Mouse (Mus musculus): ENCODE measurements around the gene AI467606.
A peak's percentile ranks its signal among the peaks of the same experiment; 100 is the strongest.

The AI467606 gene

DNA sequence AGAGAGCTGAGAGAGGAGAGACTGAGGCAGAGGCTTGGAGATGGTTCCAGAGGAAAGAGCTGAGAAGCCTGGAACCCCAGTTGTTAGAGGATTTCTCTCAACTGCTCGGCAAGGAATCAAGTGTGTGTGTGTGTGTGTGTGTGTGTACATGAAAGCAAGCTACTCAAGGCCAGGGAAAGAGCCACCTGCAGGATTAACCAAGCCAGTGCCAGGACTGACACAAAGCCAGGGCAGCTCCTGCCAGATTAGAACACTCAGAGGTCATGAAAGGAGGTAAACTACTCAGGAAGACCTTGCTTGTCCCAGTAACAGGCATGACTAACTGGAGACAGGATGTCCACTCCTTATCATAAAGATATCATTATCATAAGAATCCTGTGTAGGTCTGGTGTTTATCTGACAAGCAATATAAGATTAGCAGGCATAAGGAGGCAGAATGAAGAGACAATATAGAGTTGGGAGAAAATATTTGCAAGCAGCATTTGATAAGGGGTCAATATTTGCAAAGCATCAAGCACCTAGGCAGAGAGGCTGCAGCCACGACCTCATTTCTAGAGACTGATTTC lies 10.4 kb downstream of the AI467606 start:
- H3K4me1 ChIP-seq (replicated peaks; ENCODE audit: low read depth, low read length) = peaks cover 37% of the 10 kb centered on the region
- TF ChIP-seq NANOG (IDR thresholded peaks at IDR 0.05; ENCODE audit: borderline replicate concordance, low read length) (no peak), POU5F1 (IDR thresholded peaks at IDR 0.05; ENCODE audit: borderline replicate concordance, low read length) (no peak), CTCF (conservative IDR thresholded peaks at IDR 0.05; ENCODE audit: low read length) (no peak)
- no peaks in the 10 kb centered on the region for H3K36me3 ChIP-seq (ENCODE audit: insufficient read depth, low read length)
- no peak overlapping the region for H3K4me3 ChIP-seq (replicated peaks; ENCODE audit: low read length)
- no peaks in the 10 kb centered on the region for H3K9me3 ChIP-seq (ENCODE audit: low read length)
- no peaks in the 10 kb centered on the region for H3K27me3 ChIP-seq (ENCODE audit: insufficient read depth, low read length)

- Histone ChIP-seq H3K27me3 (ENCODE audit: insufficient read depth, low read length) (no peaks in the 10 kb centered on the region), H3K4me1 (replicated peaks; ENCODE audit: low read depth, low read length) (peaks cover 36% of the 10 kb centered on the region), H3K4me3 (replicated peaks; ENCODE audit: low read length) (no peak overlapping the region), H3K9me3 (ENCODE audit: low read length) (no peaks in the 10 kb centered on the region), H3K36me3 (ENCODE audit: insufficient read depth, low read length) (no peaks in the 10 kb centered on the region)
- TF ChIP-seq POU5F1 (IDR thresholded peaks at IDR 0.05; ENCODE audit: borderline replicate concordance, low read length) (no peak), NANOG (IDR thresholded peaks at IDR 0.05; ENCODE audit: borderline replicate concordance, low read length) (no peak), CTCF (conservative IDR thresholded peaks at IDR 0.05; ENCODE audit: low read length) (no peak)
These were observed 11.0 kb downstream of the AI467606 start for GRCm38 (mm10) chr7:127102148-127102547.

DNA sequence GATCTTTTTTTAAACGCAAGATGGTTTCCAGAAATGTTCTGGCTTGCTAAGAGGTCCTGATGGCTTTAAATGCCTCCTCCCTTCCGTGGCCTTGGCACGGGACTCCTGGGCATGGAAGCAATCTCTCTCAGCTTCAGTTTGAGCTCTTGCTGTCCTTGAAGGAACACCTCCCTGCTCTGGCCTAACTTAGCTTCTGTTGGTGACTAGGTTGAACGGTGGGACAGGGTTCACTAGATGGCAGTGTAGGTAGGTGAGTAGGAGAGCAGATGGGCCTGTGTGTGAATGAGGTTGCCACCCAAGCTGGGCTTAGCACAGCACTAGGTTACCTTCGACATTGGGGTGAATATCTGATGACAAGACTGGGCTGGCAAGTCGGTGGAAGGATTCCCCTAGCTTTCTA lies 12.8 kb downstream of the AI467606 start:
- no peaks in the 10 kb centered on the region for H3K36me3 ChIP-seq (ENCODE audit: insufficient read depth, low read length)
- 0 out of 2 replicates have a peak overlapping the region, but pooled peaks have one; percentile 20 for H3K4me3 ChIP-seq (replicated peaks; ENCODE audit: low read length)
- 0 out of 2 replicates have a peak, but pooled peaks have one; percentile 11 for TF ChIP-seq CTCF (conservative IDR thresholded peaks at IDR 0.05; ENCODE audit: low read length)
- TF ChIP-seq POU5F1 (IDR thresholded peaks at IDR 0.05; ENCODE audit: borderline replicate concordance, low read length) = no peak
- TF ChIP-seq NANOG (IDR thresholded peaks at IDR 0.05; ENCODE audit: borderline replicate concordance, low read length) = no peak
- no peaks in the 10 kb centered on the region for H3K9me3 ChIP-seq (ENCODE audit: low read length)
- H3K27me3 ChIP-seq (ENCODE audit: insufficient read depth, low read length) = no peaks in the 10 kb centered on the region
- H3K4me1 ChIP-seq (replicated peaks; ENCODE audit: low read depth, low read length) = peaks cover 45% of the 10 kb centered on the region

GRCm38 (mm10) chr7:127104560-127105332 lies 13.6 kb downstream of the AI467606 start:
- TF ChIP-seq CTCF (conservative IDR thresholded peaks at IDR 0.05; ENCODE audit: low read length) (peak; percentile 76), NANOG (IDR thresholded peaks at IDR 0.05; ENCODE audit: borderline replicate concordance, low read length) (no peak)
- Histone ChIP-seq H3K36me3 (ENCODE audit: insufficient read depth, low read length) (no peaks in the 10 kb centered on the region), H3K27me3 (ENCODE audit: insufficient read depth, low read length) (no peaks in the 10 kb centered on the region), H3K9me3 (ENCODE audit: low read length) (no peaks in the 10 kb centered on the region), H3K4me3 (replicated peaks; ENCODE audit: low read length) (peak overlapping the region; percentile 66), H3K4me1 (replicated peaks; ENCODE audit: low read depth, low read length) (peaks cover 47% of the 10 kb centered on the region)

DNA sequence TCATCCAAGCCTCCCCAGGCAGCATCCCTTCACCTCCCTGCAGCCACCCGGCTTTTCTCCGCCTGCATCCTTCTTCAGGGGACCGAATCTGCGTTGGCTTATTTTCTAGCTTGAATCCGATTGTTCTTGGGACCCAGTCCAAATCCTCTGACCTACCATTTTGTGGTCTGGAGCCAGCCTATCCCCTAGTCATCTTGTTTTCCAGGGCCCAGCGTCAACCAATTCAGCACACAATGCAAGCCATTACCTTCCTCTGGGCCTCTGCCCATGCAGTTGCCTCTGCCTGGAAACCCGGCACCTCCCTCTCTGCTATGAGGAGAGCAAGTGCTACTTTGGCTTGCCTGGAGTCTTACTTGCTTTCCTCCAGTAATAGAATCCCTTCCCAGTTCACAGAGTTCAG lies 14.4 kb downstream of the AI467606 start:
- H3K36me3 ChIP-seq (ENCODE audit: insufficient read depth, low read length) = no peaks in the 10 kb centered on the region
- H3K4me3 ChIP-seq (replicated peaks; ENCODE audit: low read length) = no peak overlapping the region
- no peak for TF ChIP-seq POU5F1 (IDR thresholded peaks at IDR 0.05; ENCODE audit: borderline replicate concordance, low read length)
- no peak for TF ChIP-seq CTCF (conservative IDR thresholded peaks at IDR 0.05; ENCODE audit: low read length)
- no peak for TF ChIP-seq NANOG (IDR thresholded peaks at IDR 0.05; ENCODE audit: borderline replicate concordance, low read length)
- H3K9me3 ChIP-seq (ENCODE audit: low read length) = no peaks in the 10 kb centered on the region
- peaks cover 55% of the 10 kb centered on the region for H3K4me1 ChIP-seq (replicated peaks; ENCODE audit: low read depth, low read length)
- H3K27me3 ChIP-seq (ENCODE audit: insufficient read depth, low read length) = no peaks in the 10 kb centered on the region

DNA sequence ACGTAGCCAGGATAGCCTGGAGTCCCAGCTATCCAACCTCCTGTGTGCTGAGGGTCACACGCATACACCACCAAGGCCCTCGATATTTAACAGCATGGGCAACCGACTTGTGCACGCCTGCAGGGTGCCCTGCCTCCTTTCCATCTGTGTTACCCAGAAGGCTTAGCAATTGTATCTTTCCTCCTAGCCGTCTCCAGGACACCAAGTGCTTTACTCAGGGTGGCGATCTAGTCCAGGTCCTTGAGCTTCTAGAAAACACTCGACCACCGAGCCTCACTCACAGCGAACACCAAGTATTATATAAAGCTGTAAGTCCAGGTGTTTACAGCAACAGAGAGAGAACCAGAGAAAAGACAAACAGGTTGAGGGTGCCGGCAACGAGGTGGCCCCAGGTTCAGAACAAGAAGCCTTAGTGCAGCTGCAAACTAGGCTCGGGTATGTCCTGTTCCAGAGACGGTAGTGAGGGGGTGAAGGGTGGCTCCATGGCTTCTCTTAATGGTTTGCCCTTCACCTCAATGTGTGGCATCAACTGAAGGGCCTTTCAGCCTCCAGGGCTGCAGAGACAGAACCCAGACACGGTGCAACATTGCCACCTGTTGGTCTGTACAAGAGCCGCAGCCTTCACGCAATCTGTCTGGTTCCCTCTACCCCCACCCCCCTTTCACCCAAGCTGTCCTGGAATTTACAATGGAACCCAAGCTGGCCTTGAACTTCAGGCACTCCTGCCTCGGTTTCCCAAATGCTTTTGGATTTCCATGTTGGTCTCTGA lies 19.3 kb downstream of the AI467606 start:
- TF ChIP-seq CTCF (conservative IDR thresholded peaks at IDR 0.05; ENCODE audit: low read length) = peak; percentile 63
- TF ChIP-seq POU5F1 (IDR thresholded peaks at IDR 0.05; ENCODE audit: borderline replicate concordance, low read length) = no peak
- Histone ChIP-seq H3K36me3 (ENCODE audit: insufficient read depth, low read length) (no peaks in the 10 kb centered on the region), H3K4me3 (replicated peaks; ENCODE audit: low read length) (no peak overlapping the region), H3K4me1 (replicated peaks; ENCODE audit: low read depth, low read length) (peaks cover 76% of the 10 kb centered on the region), H3K27me3 (ENCODE audit: insufficient read depth, low read length) (no peaks in the 10 kb centered on the region), H3K9me3 (ENCODE audit: low read length) (no peaks in the 10 kb centered on the region)

- Histone ChIP-seq H3K9me3 (ENCODE audit: low read length) (no peaks in the 10 kb centered on the region), H3K4me1 (replicated peaks; ENCODE audit: low read depth, low read length) (peaks cover 74% of the 10 kb centered on the region), H3K36me3 (ENCODE audit: insufficient read depth, low read length) (no peaks in the 10 kb centered on the region), H3K27me3 (ENCODE audit: insufficient read depth, low read length) (no peaks in the 10 kb centered on the region), H3K4me3 (replicated peaks; ENCODE audit: low read length) (no peak overlapping the region)
- TF ChIP-seq NANOG (IDR thresholded peaks at IDR 0.05; ENCODE audit: borderline replicate concordance, low read length) = no peak
- peak; percentile 84 for TF ChIP-seq CTCF (conservative IDR thresholded peaks at IDR 0.05; ENCODE audit: low read length)
These were observed 20.3 kb downstream of the AI467606 start for GRCm38 (mm10) chr7:127111461-127111860.

DNA sequence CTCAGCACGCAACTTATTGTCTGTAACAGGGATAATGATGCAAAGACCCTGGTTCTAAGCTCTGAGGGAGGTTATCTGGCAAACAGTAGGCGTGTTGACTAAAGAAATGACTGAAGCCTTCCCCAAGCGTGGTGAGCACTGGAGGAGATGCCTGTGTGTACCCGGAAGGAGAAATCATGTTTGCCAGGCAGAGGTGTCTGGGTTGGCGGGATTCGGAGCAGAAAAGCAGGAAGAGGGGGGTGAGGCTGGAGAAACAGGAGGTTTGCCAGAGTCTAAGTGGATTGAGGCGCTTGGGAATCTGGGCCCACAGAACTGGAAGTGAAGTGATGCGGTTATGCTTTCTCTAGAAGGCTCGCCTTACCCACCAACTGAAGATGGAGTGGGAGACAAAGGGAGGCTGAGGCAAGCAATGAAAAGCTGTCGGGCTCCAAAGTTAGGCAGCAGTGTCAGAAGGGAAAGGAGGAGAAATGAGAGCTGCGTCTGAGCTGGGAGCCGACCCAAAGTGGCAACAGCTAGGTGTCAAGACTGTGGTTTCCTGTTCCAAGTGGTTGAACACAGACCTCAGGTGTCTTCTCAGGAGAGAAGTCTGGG lies 21.2 kb downstream of the AI467606 start:
- H3K36me3 ChIP-seq (ENCODE audit: insufficient read depth, low read length) = no peaks in the 10 kb centered on the region
- peak overlapping the region; percentile 24 for H3K4me3 ChIP-seq (replicated peaks; ENCODE audit: low read length)
- no peaks in the 10 kb centered on the region for H3K9me3 ChIP-seq (ENCODE audit: low read length)
- TF ChIP-seq CTCF (conservative IDR thresholded peaks at IDR 0.05; ENCODE audit: low read length) (no peak), NANOG (IDR thresholded peaks at IDR 0.05; ENCODE audit: borderline replicate concordance, low read length) (no peak), POU5F1 (IDR thresholded peaks at IDR 0.05; ENCODE audit: borderline replicate concordance, low read length) (no peak)
- H3K27me3 ChIP-seq (ENCODE audit: insufficient read depth, low read length) = no peaks in the 10 kb centered on the region
- H3K4me1 ChIP-seq (replicated peaks; ENCODE audit: low read depth, low read length) = peaks cover 77% of the 10 kb centered on the region

Measured in E14TG2a.4 (cell line).